Mouse (Mus musculus) olfactory bulb, adult 2 months (tissue): ENCODE results near the gene Dydc2.

Experiments
- CTCF ChIP-seq: fragments of 200-500 bp; IDR thresholded peaks from 2 replicates; pipeline ENCODE4 v1.5.1; 2012; ENCODE audit warnings: low read depth, mild to moderate bottlenecking, low read length, moderate library complexity; ENCODE audit not compliant: insufficient read depth
- POLR2A ChIP-seq: fragments of 200-500 bp; IDR thresholded peaks from 2 replicates; pipeline ENCODE4 v1.6.1; 2012; ENCODE audit warnings: mild to moderate bottlenecking, low read depth, low read length, moderate library complexity; ENCODE audit not compliant: insufficient read depth

DNA sequence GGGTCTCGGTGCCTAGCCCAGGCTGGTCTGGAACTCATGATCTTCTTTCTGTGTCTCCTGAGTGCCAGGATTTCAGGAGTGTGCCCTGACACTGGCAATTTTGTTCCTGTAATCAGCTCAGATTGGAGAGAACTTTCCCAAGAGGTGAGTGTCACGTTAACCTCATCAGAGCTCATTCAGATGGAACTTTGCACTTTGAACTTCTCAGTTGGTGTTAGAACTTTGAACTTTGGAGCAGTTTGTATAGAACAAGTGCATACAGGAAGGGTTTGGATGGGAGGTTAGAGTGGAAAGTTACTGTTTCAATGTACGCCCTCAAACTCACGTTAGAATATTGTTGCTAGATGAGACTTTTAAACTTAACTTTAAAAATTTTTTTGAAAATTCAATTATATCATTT lies 39.7 kb downstream of the Dydc2 start:
- no peak for TF ChIP-seq CTCF
- no peak for TF ChIP-seq POLR2A
